Mouse (Mus musculus): Measurements from ENCODE around the gene Sept5.

- TF ChIP-seq CTCF (IDR thresholded peaks at IDR 0.05; ENCODE audit: low read depth) (no peak), EP300 (IDR thresholded peaks at IDR 0.05; ENCODE audit: low read depth) (no peak)
These were observed 41.7 kb downstream of the Sept5 start for GRCm38 (mm10) chr16:18587847-18588737.

Measured in heart, postnatal 0 days (tissue).